Mouse (Mus musculus): Measurements from ENCODE around the gene Dpf2. TPM values are rescaled to one million over a fixed set of nuclear protein-coding genes. Genes with fewer than 3 reads are reported as not detected.

Dpf2 gene
- polyA plus RNA-seq (2014; fragmentation: Illumina TruSeq; extraction: RNeasy Lipid Tissue Mini Kit (QIAGEN cat#74804); ENCODE audit: low read depth, low replicate concordance) = 69.5 TPM

GRCm38 (mm10) chr19:5913007-5913719, at the start of gene Dpf2:
Dpf2 (minus strand) TSS chr19:5913010.

GRCm38 (mm10) chr19:5924713-5925093, 11.9 kb upstream of the Dpf2 start, which contains the start of gene Cdc42ep2:
Cdc42ep2 (minus strand) TSS chr19:5924816.

GRCm38 (mm10) chr19:5894002-5894678, 18.7 kb downstream of the Dpf2 start, which contains the start of gene Tigd3:
Tigd3 (minus strand) TSS chr19:5894149.

GRCm38 (mm10) chr19:5877618-5878361, 35.0 kb downstream of the Dpf2 start, which contains the start of gene Slc25a45:
Slc25a45 (plus strand) TSS chr19:5877808.

GRCm38 (mm10) chr19:5874969-5875480, 37.8 kb downstream of the Dpf2 start, which contains the start of gene Frmd8:
Frmd8 (minus strand) TSS chr19:5875274.

Other genes with a start within 250 kb of the Dpf2 start
- gene Sipa1, start 249.3 kb downstream of the Dpf2 start, polyA plus RNA-seq (2014; fragmentation: Illumina TruSeq; extraction: RNeasy Lipid Tissue Mini Kit (QIAGEN cat#74804); ENCODE audit: low read depth, low replicate concordance) = 16.2 TPM
- gene Map3k11, start 224.3 kb downstream of the Dpf2 start, polyA plus RNA-seq (2014; fragmentation: Illumina TruSeq; extraction: RNeasy Lipid Tissue Mini Kit (QIAGEN cat#74804); ENCODE audit: low read depth, low replicate concordance) = 22.2 TPM
- 22.7 TPM for gene Pcnx3, start 224.1 kb downstream of the Dpf2 start, polyA plus RNA-seq (2014; fragmentation: Illumina TruSeq; extraction: RNeasy Lipid Tissue Mini Kit (QIAGEN cat#74804); ENCODE audit: low read depth, low replicate concordance)
- gene Kcnk7, start 208.6 kb downstream of the Dpf2 start, polyA plus RNA-seq (2014; fragmentation: Illumina TruSeq; extraction: RNeasy Lipid Tissue Mini Kit (QIAGEN cat#74804); ENCODE audit: low read depth, low replicate concordance) = not detected
- gene Ehbp1l1, start 186.7 kb downstream of the Dpf2 start, polyA plus RNA-seq (2014; fragmentation: Illumina TruSeq; extraction: RNeasy Lipid Tissue Mini Kit (QIAGEN cat#74804); ENCODE audit: low read depth, low replicate concordance) = 120 TPM
- 27.2 TPM for gene Fam89b, start 183.4 kb downstream of the Dpf2 start, polyA plus RNA-seq (2014; fragmentation: Illumina TruSeq; extraction: RNeasy Lipid Tissue Mini Kit (QIAGEN cat#74804); ENCODE audit: low read depth, low replicate concordance)
- gene Ltbp3, start 172.1 kb downstream of the Dpf2 start, polyA plus RNA-seq (2014; fragmentation: Illumina TruSeq; extraction: RNeasy Lipid Tissue Mini Kit (QIAGEN cat#74804); ENCODE audit: low read depth, low replicate concordance) = 41.9 TPM
- 64.9 TPM for gene Scyl1, start 141.6 kb downstream of the Dpf2 start, polyA plus RNA-seq (2014; fragmentation: Illumina TruSeq; extraction: RNeasy Lipid Tissue Mini Kit (QIAGEN cat#74804); ENCODE audit: low read depth, low replicate concordance)
- gene Frmd8, start 37.7 kb downstream of the Dpf2 start, polyA plus RNA-seq (2014; fragmentation: Illumina TruSeq; extraction: RNeasy Lipid Tissue Mini Kit (QIAGEN cat#74804); ENCODE audit: low read depth, low replicate concordance) = 5.4 TPM
- 3.4 TPM for gene Slc25a45, start 35.2 kb downstream of the Dpf2 start, polyA plus RNA-seq (2014; fragmentation: Illumina TruSeq; extraction: RNeasy Lipid Tissue Mini Kit (QIAGEN cat#74804); ENCODE audit: low read depth, low replicate concordance)
- gene Tigd3, start 18.9 kb downstream of the Dpf2 start, polyA plus RNA-seq (2014; fragmentation: Illumina TruSeq; extraction: RNeasy Lipid Tissue Mini Kit (QIAGEN cat#74804); ENCODE audit: low read depth, low replicate concordance) = 0.63 TPM
- 7.8 TPM for gene Cdc42ep2, start 11.8 kb upstream of the Dpf2 start, polyA plus RNA-seq (2014; fragmentation: Illumina TruSeq; extraction: RNeasy Lipid Tissue Mini Kit (QIAGEN cat#74804); ENCODE audit: low read depth, low replicate concordance)
- gene Pola2, start 51.2 kb upstream of the Dpf2 start, polyA plus RNA-seq (2014; fragmentation: Illumina TruSeq; extraction: RNeasy Lipid Tissue Mini Kit (QIAGEN cat#74804); ENCODE audit: low read depth, low replicate concordance) = 15.0 TPM
- not detected for gene Slc22a20, start 73.1 kb upstream of the Dpf2 start, polyA plus RNA-seq (2014; fragmentation: Illumina TruSeq; extraction: RNeasy Lipid Tissue Mini Kit (QIAGEN cat#74804); ENCODE audit: low read depth, low replicate concordance)
- 16.4 TPM for gene Capn1, start 102.9 kb upstream of the Dpf2 start, polyA plus RNA-seq (2014; fragmentation: Illumina TruSeq; extraction: RNeasy Lipid Tissue Mini Kit (QIAGEN cat#74804); ENCODE audit: low read depth, low replicate concordance)
- gene Syvn1, start 133.6 kb upstream of the Dpf2 start, polyA plus RNA-seq (2014; fragmentation: Illumina TruSeq; extraction: RNeasy Lipid Tissue Mini Kit (QIAGEN cat#74804); ENCODE audit: low read depth, low replicate concordance) = 20.9 TPM
- 46.2 TPM for gene Mrpl49, start 144.8 kb upstream of the Dpf2 start, polyA plus RNA-seq (2014; fragmentation: Illumina TruSeq; extraction: RNeasy Lipid Tissue Mini Kit (QIAGEN cat#74804); ENCODE audit: low read depth, low replicate concordance)
- gene Fau, start 144.8 kb upstream of the Dpf2 start, polyA plus RNA-seq (2014; fragmentation: Illumina TruSeq; extraction: RNeasy Lipid Tissue Mini Kit (QIAGEN cat#74804); ENCODE audit: low read depth, low replicate concordance) = 507 TPM
- 8.5 TPM for gene Znhit2, start 148.2 kb upstream of the Dpf2 start, polyA plus RNA-seq (2014; fragmentation: Illumina TruSeq; extraction: RNeasy Lipid Tissue Mini Kit (QIAGEN cat#74804); ENCODE audit: low read depth, low replicate concordance)
- gene Tm7sf2, start 155.4 kb upstream of the Dpf2 start, polyA plus RNA-seq (2014; fragmentation: Illumina TruSeq; extraction: RNeasy Lipid Tissue Mini Kit (QIAGEN cat#74804); ENCODE audit: low read depth, low replicate concordance) = 6.3 TPM
- gene Vps51, start 164.2 kb upstream of the Dpf2 start, polyA plus RNA-seq (2014; fragmentation: Illumina TruSeq; extraction: RNeasy Lipid Tissue Mini Kit (QIAGEN cat#74804); ENCODE audit: low read depth, low replicate concordance) = 20.9 TPM
- not detected for gene Tmem262, start 167.0 kb upstream of the Dpf2 start, polyA plus RNA-seq (2014; fragmentation: Illumina TruSeq; extraction: RNeasy Lipid Tissue Mini Kit (QIAGEN cat#74804); ENCODE audit: low read depth, low replicate concordance)
- not detected for gene Gm28374, start 169.2 kb upstream of the Dpf2 start, polyA plus RNA-seq (2014; fragmentation: Illumina TruSeq; extraction: RNeasy Lipid Tissue Mini Kit (QIAGEN cat#74804); ENCODE audit: low read depth, low replicate concordance)
- gene Zfpl1, start 171.9 kb upstream of the Dpf2 start, polyA plus RNA-seq (2014; fragmentation: Illumina TruSeq; extraction: RNeasy Lipid Tissue Mini Kit (QIAGEN cat#74804); ENCODE audit: low read depth, low replicate concordance) = 21.3 TPM
- not detected for gene Cdca5, start 172.0 kb upstream of the Dpf2 start, polyA plus RNA-seq (2014; fragmentation: Illumina TruSeq; extraction: RNeasy Lipid Tissue Mini Kit (QIAGEN cat#74804); ENCODE audit: low read depth, low replicate concordance)
- gene AC131692.1, start 181.4 kb upstream of the Dpf2 start, polyA plus RNA-seq (2014; fragmentation: Illumina TruSeq; extraction: RNeasy Lipid Tissue Mini Kit (QIAGEN cat#74804); ENCODE audit: low read depth, low replicate concordance) = not detected
- gene Naaladl1, start 192.8 kb upstream of the Dpf2 start, polyA plus RNA-seq (2014; fragmentation: Illumina TruSeq; extraction: RNeasy Lipid Tissue Mini Kit (QIAGEN cat#74804); ENCODE audit: low read depth, low replicate concordance) = not detected
- gene Sac3d1, start 205.6 kb upstream of the Dpf2 start, polyA plus RNA-seq (2014; fragmentation: Illumina TruSeq; extraction: RNeasy Lipid Tissue Mini Kit (QIAGEN cat#74804); ENCODE audit: low read depth, low replicate concordance) = 10.2 TPM
- 20.5 TPM for gene Snx15, start 215.3 kb upstream of the Dpf2 start, polyA plus RNA-seq (2014; fragmentation: Illumina TruSeq; extraction: RNeasy Lipid Tissue Mini Kit (QIAGEN cat#74804); ENCODE audit: low read depth, low replicate concordance)
- 0.92 TPM for gene Batf2, start 228.0 kb upstream of the Dpf2 start, polyA plus RNA-seq (2014; fragmentation: Illumina TruSeq; extraction: RNeasy Lipid Tissue Mini Kit (QIAGEN cat#74804); ENCODE audit: low read depth, low replicate concordance)
- gene Arl2, start 228.5 kb upstream of the Dpf2 start, polyA plus RNA-seq (2014; fragmentation: Illumina TruSeq; extraction: RNeasy Lipid Tissue Mini Kit (QIAGEN cat#74804); ENCODE audit: low read depth, low replicate concordance) = 55.0 TPM